Mouse (Mus musculus): ENCODE data around the gene Rpl37. TPM values are rescaled to one million over a fixed set of nuclear protein-coding genes. Genes with fewer than 3 reads are reported as not detected.

Rpl37 gene
- polyA plus RNA-seq, 1 experiment from 2014 or later, result 618 TPM

GRCm38 (mm10) chr15:5142714-5143113 lies 26.3 kb downstream of the Rpl37 start:
- ATAC-seq, result no peak
- no peak overlapping the region for H3K4me3 ChIP-seq (replicated peaks)
- H3K27me3 ChIP-seq (replicated peaks), result no peaks in the 10 kb centered on the region
- H3K9ac ChIP-seq, result no peak overlapping the region
- no peak overlapping the region for H3K4me2 ChIP-seq (replicated peaks)
- H3K9me3 ChIP-seq, result no peaks in the 10 kb centered on the region
- H3K4me1 ChIP-seq (replicated peaks), result peaks cover 11% of the 10 kb centered on the region
- no peaks in the 10 kb centered on the region for H3K36me3 ChIP-seq
- no peak overlapping the region for H3K27ac ChIP-seq
- 66% methylated on average over 5 of the region's 5 CpGs for WGBS

GRCm38 (mm10) chr15:5143361-5144020 lies 27.0 kb downstream of the Rpl37 start, which contains the start of gene Prkaa1:
Gene Prkaa1 (plus strand): TSS chr15:5143861.
- ATAC-seq, result peak; percentile 96
- Histone ChIP-seq H3K27ac (peak within 1 kb of the TSS; percentile 88), H3K9ac (peak within 1 kb of the TSS; percentile 85), H3K4me1 (replicated peaks) (peaks cover 7% of the 10 kb centered on the region), H3K4me3 (replicated peaks) (peak within 1 kb of the TSS; percentile 96), H3K9me3 (no peaks in the 10 kb centered on the region), H3K4me2 (replicated peaks) (peak within 1 kb of the TSS; percentile 59), H3K27me3 (replicated peaks) (no peaks in the 10 kb centered on the region), H3K36me3 (no peaks in the 10 kb centered on the region)
- WGBS, result under 1% methylated on average over 74 of the region's 80 CpGs

GRCm38 (mm10) chr15:5144021-5144778 lies 27.8 kb downstream of the Rpl37 start:
- peak overlapping the region; percentile 59 for H3K4me2 ChIP-seq (replicated peaks)
- peak overlapping the region; percentile 96 for H3K4me3 ChIP-seq (replicated peaks)
- H3K27ac ChIP-seq, result peak overlapping the region; percentile 88
- H3K4me1 ChIP-seq (replicated peaks), result peaks cover 7% of the 10 kb centered on the region
- H3K9ac ChIP-seq, result peak overlapping the region; percentile 85
- no peaks in the 10 kb centered on the region for H3K9me3 ChIP-seq
- ATAC-seq, result peak; percentile 87
- no peaks in the 10 kb centered on the region for H3K27me3 ChIP-seq (replicated peaks)
- WGBS, result under 1% methylated on average over 61 of the region's 61 CpGs
- H3K36me3 ChIP-seq, result no peaks in the 10 kb centered on the region

GRCm38 (mm10) chr15:5145196-5145945 lies 28.9 kb downstream of the Rpl37 start:
- peak overlapping the region; percentile 96 for H3K4me3 ChIP-seq (replicated peaks)
- no peak overlapping the region for H3K27ac ChIP-seq
- no peaks in the 10 kb centered on the region for H3K9me3 ChIP-seq
- no peaks in the 10 kb centered on the region for H3K36me3 ChIP-seq
- peak overlapping the region; percentile 59 for H3K4me2 ChIP-seq (replicated peaks)
- H3K4me1 ChIP-seq (replicated peaks), result peaks cover 7% of the 10 kb centered on the region
- no peak overlapping the region for H3K9ac ChIP-seq
- no peak for ATAC-seq
- WGBS, result 42% methylated on average over 9 of the region's 9 CpGs
- no peaks in the 10 kb centered on the region for H3K27me3 ChIP-seq (replicated peaks)

GRCm38 (mm10) chr15:5149187-5149586 lies 32.7 kb downstream of the Rpl37 start:
- 39% methylated on average over 4 of the region's 4 CpGs for WGBS
- Histone ChIP-seq H3K9me3 (no peaks in the 10 kb centered on the region), H3K4me2 (replicated peaks) (0 out of 2 replicates have a peak overlapping the region, but pooled peaks have one; percentile 2), H3K27ac (no peak overlapping the region), H3K4me3 (replicated peaks) (no peak overlapping the region), H3K27me3 (replicated peaks) (no peaks in the 10 kb centered on the region), H3K9ac (no peak overlapping the region), H3K4me1 (replicated peaks) (peaks cover 7% of the 10 kb centered on the region), H3K36me3 (no peaks in the 10 kb centered on the region)
- ATAC-seq, result peak; percentile 66

- no peak for ATAC-seq
- no peak overlapping the region for H3K4me2 ChIP-seq (replicated peaks)
- no peaks in the 10 kb centered on the region for H3K9me3 ChIP-seq
These were observed 35.7 kb downstream of the Rpl37 start for GRCm38 (mm10) chr15:5152171-5152570.

GRCm38 (mm10) chr15:5154621-5155020 lies 38.2 kb downstream of the Rpl37 start:
- Histone ChIP-seq H3K4me3 (replicated peaks) (no peak overlapping the region), H3K4me2 (replicated peaks) (peak overlapping the region; percentile 30; the same call in 1 of the 2 replicates), H3K9me3 (no peaks in the 10 kb centered on the region), H3K36me3 (no peaks in the 10 kb centered on the region), H3K27ac (no peak overlapping the region), H3K9ac (no peak overlapping the region), H3K27me3 (replicated peaks) (no peaks in the 10 kb centered on the region), H3K4me1 (replicated peaks) (peaks cover 9% of the 10 kb centered on the region)
- ATAC-seq, result peak; percentile 64; the same call in 1 of the 2 replicates
- 61% methylated on average over 9 of the region's 9 CpGs for WGBS

More at GRCm38 (mm10) chr15:5152171-5152570, 35.7 kb downstream of the Rpl37 start:
- peaks cover 9% of the 10 kb centered on the region for H3K4me1 ChIP-seq (replicated peaks)
- WGBS, result 95% methylated on average over 6 of the region's 6 CpGs
- no peak overlapping the region for H3K9ac ChIP-seq
- no peaks in the 10 kb centered on the region for H3K36me3 ChIP-seq
- no peak overlapping the region for H3K27ac ChIP-seq
- no peaks in the 10 kb centered on the region for H3K27me3 ChIP-seq (replicated peaks)
- no peak overlapping the region for H3K4me3 ChIP-seq (replicated peaks)

GRCm38 (mm10) chr15:5155093-5155492 lies 38.6 kb downstream of the Rpl37 start:
- 73% methylated on average over 5 of the region's 5 CpGs for WGBS
- Histone ChIP-seq H3K36me3 (no peaks in the 10 kb centered on the region), H3K9ac (no peak overlapping the region), H3K4me1 (replicated peaks) (peaks cover 9% of the 10 kb centered on the region), H3K27me3 (replicated peaks) (no peaks in the 10 kb centered on the region), H3K4me3 (replicated peaks) (no peak overlapping the region), H3K9me3 (no peaks in the 10 kb centered on the region), H3K4me2 (replicated peaks) (0 out of 2 replicates have a peak overlapping the region, but pooled peaks have one; percentile 30), H3K27ac (no peak overlapping the region)
- 0 out of 2 replicates have a peak, but pooled peaks have one; percentile 6 for ATAC-seq

GRCm38 (mm10) chr15:5156355-5156754 lies 39.9 kb downstream of the Rpl37 start:
- 84% methylated on average over 4 of the region's 4 CpGs for WGBS
- Histone ChIP-seq H3K4me2 (replicated peaks) (no peak overlapping the region), H3K9ac (no peak overlapping the region), H3K4me3 (replicated peaks) (no peak overlapping the region), H3K27me3 (replicated peaks) (no peaks in the 10 kb centered on the region), H3K4me1 (replicated peaks) (peaks cover 9% of the 10 kb centered on the region), H3K27ac (no peak overlapping the region), H3K36me3 (no peaks in the 10 kb centered on the region), H3K9me3 (no peaks in the 10 kb centered on the region)
- no peak for ATAC-seq

GRCm38 (mm10) chr15:5157386-5157785 lies 40.9 kb downstream of the Rpl37 start:
- Histone ChIP-seq H3K9ac (no peak overlapping the region), H3K27ac (no peak overlapping the region), H3K4me3 (replicated peaks) (no peak overlapping the region), H3K36me3 (no peaks in the 10 kb centered on the region), H3K27me3 (replicated peaks) (no peaks in the 10 kb centered on the region), H3K4me1 (replicated peaks) (peaks cover 9% of the 10 kb centered on the region), H3K4me2 (replicated peaks) (no peak overlapping the region), H3K9me3 (no peaks in the 10 kb centered on the region)
- WGBS, result 70% methylated on average over 1 of the region's 1 CpGs
- no peak for ATAC-seq

GRCm38 (mm10) chr15:5158827-5159226 lies 42.4 kb downstream of the Rpl37 start:
- Histone ChIP-seq H3K4me3 (replicated peaks) (no peak overlapping the region), H3K27me3 (replicated peaks) (no peaks in the 10 kb centered on the region), H3K36me3 (no peaks in the 10 kb centered on the region), H3K9ac (no peak overlapping the region), H3K4me2 (replicated peaks) (no peak overlapping the region), H3K27ac (no peak overlapping the region), H3K4me1 (replicated peaks) (peaks cover 9% of the 10 kb centered on the region), H3K9me3 (no peaks in the 10 kb centered on the region)
- 59% methylated on average over 6 of the region's 6 CpGs for WGBS
- ATAC-seq, result peak; percentile 61

All from intestine, embryonic 15.5 days (tissue).